Mouse (Mus musculus): Measurements from ENCODE around the gene Fkbp15. TPM values are rescaled to one million over a fixed set of nuclear protein-coding genes. Genes with fewer than 3 reads are reported as not detected.
A peak's percentile ranks its signal among the peaks of the same experiment; 100 is the strongest.
"Not testable (repeated sequence)": the region's sequence is repeated elsewhere in the genome, so short reads cannot be mapped to it uniquely, and the experiment has no call there.

Gene Fkbp15
- total RNA-seq, 2 experiments from 2014 or later = 24.8 to 41.4 TPM

- peak; percentile 45 for ATAC-seq (replicated peaks; ENCODE audit: poor library complexity)
These were observed 73.9 kb downstream of the Fkbp15 start for GRCm38 (mm10) chr4:62286257-62286991.

GRCm38 (mm10) chr4:62285576-62285975 is 74.8 kb downstream of the Fkbp15 start:
- no peak for ATAC-seq (replicated peaks; ENCODE audit: poor library complexity)

- no peak for ATAC-seq (replicated peaks; ENCODE audit: poor library complexity)
These were observed 77.4 kb downstream of the Fkbp15 start for GRCm38 (mm10) chr4:62282969-62283368.

- ATAC-seq (replicated peaks; ENCODE audit: poor library complexity) = no peak
These were observed 79.0 kb downstream of the Fkbp15 start for GRCm38 (mm10) chr4:62281319-62281718.

GRCm38 (mm10) chr4:62278081-62278480 is 82.3 kb downstream of the Fkbp15 start:
- ATAC-seq (replicated peaks; ENCODE audit: poor library complexity) = no peak

GRCm38 (mm10) chr4:62277222-62277621 is 83.1 kb downstream of the Fkbp15 start:
- no peak for ATAC-seq (replicated peaks; ENCODE audit: poor library complexity)

- no peak for ATAC-seq (replicated peaks; ENCODE audit: poor library complexity)
These were observed 83.7 kb downstream of the Fkbp15 start for GRCm38 (mm10) chr4:62276642-62277041.

- ATAC-seq (replicated peaks; ENCODE audit: poor library complexity) = no peak
These were observed 85.4 kb downstream of the Fkbp15 start for GRCm38 (mm10) chr4:62274841-62275536.

GRCm38 (mm10) chr4:62273916-62274315 is 86.4 kb downstream of the Fkbp15 start:
- no peak for ATAC-seq (replicated peaks; ENCODE audit: poor library complexity)

GRCm38 (mm10) chr4:62272696-62273095 is 87.7 kb downstream of the Fkbp15 start:
- no peak for ATAC-seq (replicated peaks; ENCODE audit: poor library complexity)

- no peak for ATAC-seq (replicated peaks; ENCODE audit: poor library complexity)
These were observed 93.2 kb downstream of the Fkbp15 start for GRCm38 (mm10) chr4:62267101-62267500.

- ATAC-seq (replicated peaks; ENCODE audit: poor library complexity) = not testable (repeated sequence)
These were observed 94.3 kb downstream of the Fkbp15 start for GRCm38 (mm10) chr4:62266016-62266415.

- ATAC-seq (replicated peaks; ENCODE audit: poor library complexity) = peak; percentile 100
These were observed 95.1 kb downstream of the Fkbp15 start for GRCm38 (mm10) chr4:62265154-62265836.

- ATAC-seq (replicated peaks; ENCODE audit: poor library complexity) = 0 out of 2 replicates have a peak, but pooled peaks have one; percentile 36
These were observed 97.1 kb downstream of the Fkbp15 start for GRCm38 (mm10) chr4:62263133-62263844.

- no peak for ATAC-seq (replicated peaks; ENCODE audit: poor library complexity)
These were observed 98.1 kb downstream of the Fkbp15 start, which contains the start of gene Slc31a2 for GRCm38 (mm10) chr4:62262276-62262675. Gene Slc31a2 (plus strand): TSS chr4:62262562.

- peak; percentile 60; the same call in 1 of the 2 replicates for ATAC-seq (replicated peaks; ENCODE audit: poor library complexity)
These were observed 103.4 kb downstream of the Fkbp15 start for GRCm38 (mm10) chr4:62256931-62257330.

GRCm38 (mm10) chr4:62254551-62254950 is 105.8 kb downstream of the Fkbp15 start:
- no peak for ATAC-seq (replicated peaks; ENCODE audit: poor library complexity)

- ATAC-seq (replicated peaks; ENCODE audit: poor library complexity) = no peak
These were observed 108.6 kb downstream of the Fkbp15 start for GRCm38 (mm10) chr4:62251776-62252175.

GRCm38 (mm10) chr4:62250896-62251544 is 109.3 kb downstream of the Fkbp15 start:
- peak; percentile 58; the same call in 1 of the 2 replicates for ATAC-seq (replicated peaks; ENCODE audit: poor library complexity)

Data from megakaryocyte progenitor cell, adult 5-6 weeks (primary cell).